Mouse (Mus musculus): Measurements from ENCODE around the gene Ropn1l.

DNA sequence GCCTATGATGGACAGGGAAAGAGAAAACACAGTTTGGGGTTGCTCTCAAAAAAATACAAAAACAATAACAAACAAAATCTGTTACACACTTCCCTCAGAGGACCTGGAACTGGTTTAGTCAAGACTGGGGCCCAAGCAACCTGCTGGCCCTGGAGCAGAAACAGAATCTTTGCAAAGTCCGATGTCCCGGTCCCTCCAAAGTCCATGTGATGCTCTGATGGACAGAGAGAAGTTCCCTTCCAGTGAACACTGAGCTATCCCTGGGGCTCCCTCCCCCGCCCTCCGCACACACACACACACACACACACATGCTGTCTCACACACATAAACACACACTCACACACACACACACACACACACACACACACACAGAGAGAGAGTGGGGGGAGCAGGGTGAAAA, 57.6 kb downstream of the Ropn1l start:
- TF ChIP-seq CTCF (conservative IDR thresholded peaks at IDR 0.05; ENCODE audit: low read length) (no peak), NANOG (IDR thresholded peaks at IDR 0.05; ENCODE audit: borderline replicate concordance, low read length) (no peak)
